Mouse (Mus musculus): Measurements from ENCODE around the gene Cd300lg.

DNA sequence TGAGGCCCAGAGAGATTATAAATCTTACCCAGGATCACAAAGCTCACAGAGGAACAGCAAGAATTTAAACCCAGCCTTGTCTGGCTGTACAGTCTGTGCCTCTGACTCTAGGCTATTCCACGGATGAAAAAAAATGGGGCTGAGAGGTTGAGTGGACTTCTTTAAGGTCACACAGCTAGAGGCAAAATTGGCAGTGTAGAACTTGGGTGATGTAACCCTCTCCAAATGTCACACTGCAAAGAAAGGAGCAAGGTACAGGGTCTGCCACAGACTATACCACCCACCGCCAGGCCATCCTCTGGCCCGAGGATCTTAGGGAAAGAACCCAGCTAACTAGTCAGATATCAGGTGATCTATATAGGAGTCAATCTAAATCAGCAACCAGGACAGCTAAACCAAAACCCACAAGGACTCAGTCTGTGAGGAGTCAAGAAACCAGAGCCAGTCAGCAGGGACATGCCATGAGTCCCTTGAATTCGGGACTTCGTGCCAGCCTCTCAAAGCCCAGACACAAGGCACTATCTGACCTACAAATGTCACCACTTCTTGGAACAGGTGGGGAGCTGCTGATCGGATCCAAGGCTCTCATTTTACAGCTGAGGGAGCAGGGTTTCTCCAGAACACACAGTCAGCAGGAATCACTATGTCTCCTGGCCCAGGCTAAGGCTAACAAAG lies 17.1 kb upstream of the Cd300lg start:
- TF ChIP-seq EP300 (IDR thresholded peaks at IDR 0.05; ENCODE audit: low read length) (no peak), POLR2A (IDR thresholded peaks at IDR 0.05; ENCODE audit: low read depth, low read length) (no peak), CTCF (conservative IDR thresholded peaks at IDR 0.05 in 1 of 2, IDR thresholded peaks at IDR 0.05 in 1 of 2; ENCODE audit: low read depth in 2 of 2, low read length in 2 of 2) (no peak), TCF12 (IDR thresholded peaks at IDR 0.05; ENCODE audit: low read depth, low read length) (no peak), CHD2 (IDR thresholded peaks at IDR 0.05; ENCODE audit: low read length) (no peak), TBP (conservative IDR thresholded peaks at IDR 0.05; ENCODE audit: low read depth, low read length) (no peak), MAX (IDR thresholded peaks at IDR 0.05; ENCODE audit: low read length) (no peak), USF1 (IDR thresholded peaks at IDR 0.05; ENCODE audit: low read depth, low read length) (no peak), ZNF384 (IDR thresholded peaks at IDR 0.05; ENCODE audit: low read depth, low read length) (no peak)
